Mouse (Mus musculus): ENCODE results near the gene Brinp2.

- TF ChIP-seq CTCF (IDR thresholded peaks at IDR 0.05) (no peak), EP300 (IDR thresholded peaks at IDR 0.05) (no peak)
Measured at GRCm38 (mm10) chr1:158283869-158284268, 72.3 kb downstream of the Brinp2 start.
